Mouse (Mus musculus) liver, postnatal 0 days (tissue): ENCODE data around the gene Trim40.
A peak's percentile ranks its signal among the peaks of the same experiment; 100 is the strongest.

ENCODE experiments used
- CTCF ChIP-seq: sonication (generic); IDR thresholded peaks from 2 replicates; pipeline ENCODE4 v1.5.1; 2016; ENCODE audit warnings: antibody characterized with exemption, low read depth
- EP300 ChIP-seq: IDR thresholded peaks from 2 replicates; pipeline ENCODE4 v1.6.1; 2016; ENCODE audit warnings: antibody characterized with exemption, low read depth, mild to moderate bottlenecking

- TF ChIP-seq CTCF: peak; percentile 88
- TF ChIP-seq EP300: no peak
Measured at GRCm38 (mm10) chr17:36915076-36915475, 25.2 kb upstream of the Trim40 start.
